Mouse (Mus musculus) limb, embryonic 14.5 days (tissue): ENCODE measurements around the gene Ccl2. TPM values are rescaled to one million over a fixed set of nuclear protein-coding genes. Genes with fewer than 3 reads are reported as not detected.

Experiments used
- ATAC-seq: fragments of 200-750 bp; cut with Nextera tagmentation; 2 replicates; pipeline ENCODE4 v1.8.0; 2017; ENCODE audit warnings: low read depth, moderate number of reproducible peaks, moderate TSS enrichment; ENCODE audit not compliant: low FRiP score
- DNase-seq: peaks from one replicate; pipeline ENCODE4 v3.0.0-alpha.2; 2015; ENCODE audit warnings: low spot score
- H3K27ac ChIP-seq: fragments of 300-500 bp; sonication (generic); replicated peaks from 2 replicates; pipeline ENCODE4 v1.5.1; 2014; ENCODE audit warnings: low read depth, mild to moderate bottlenecking, low read length, moderate library complexity, mixed read lengths
- H3K27me3 ChIP-seq: fragments of 300-500 bp; sonication (generic); 2 replicates; pipeline ENCODE4 v1.6.1; 2014; ENCODE audit warnings: low read length, mixed read lengths; ENCODE audit not compliant: control insufficient read depth, insufficient read depth
- H3K36me3 ChIP-seq: fragments of 300-500 bp; sonication (generic); 2 replicates; pipeline ENCODE4 v1.6.1; 2014; ENCODE audit warnings: mild to moderate bottlenecking, low read length, moderate library complexity, mixed read lengths; ENCODE audit not compliant: control insufficient read depth, insufficient read depth
- H3K4me1 ChIP-seq: fragments of 300-500 bp; sonication (generic); 2 replicates; pipeline ENCODE4 v1.6.1; 2014; ENCODE audit warnings: antibody characterized with exemption, low read length, mixed read lengths; ENCODE audit not compliant: control insufficient read depth, insufficient read depth
- H3K4me2 ChIP-seq: fragments of 300-500 bp; sonication (generic); replicated peaks from 2 replicates; pipeline ENCODE4 v1.6.1; 2014; ENCODE audit warnings: low read depth, mild to moderate bottlenecking, low read length, moderate library complexity; ENCODE audit not compliant: severe bottlenecking
- H3K4me3 ChIP-seq: fragments of 300-500 bp; sonication (generic); replicated peaks from 2 replicates; pipeline ENCODE4 v1.5.1; 2014; ENCODE audit warnings: low read length
- H3K9ac ChIP-seq: fragments of 300-500 bp; sonication (generic); 2 replicates; pipeline ENCODE4 v1.6.1; 2014; ENCODE audit warnings: mild to moderate bottlenecking, low read depth, low read length, moderate library complexity; ENCODE audit not compliant: severe bottlenecking
- H3K9me3 ChIP-seq: fragments of 300-500 bp; sonication (generic); 2 replicates; pipeline ENCODE4 v1.6.1; 2016; ENCODE audit warnings: low read length; ENCODE audit not compliant: control insufficient read depth
- POLR2A ChIP-seq: fragments of 200-500 bp; IDR thresholded peaks from 2 replicates; pipeline ENCODE4 v1.8.0; 2012; ENCODE audit warnings: inconsistent platforms, mild to moderate bottlenecking, moderate library complexity, borderline replicate concordance; ENCODE audit not compliant: insufficient read depth, insufficient read length; ENCODE audit errors: extremely low read depth
- WGBS: fragments of 180-500 bp; shearing (Covaris S2); extraction: QIAGEN DNeasy Blood & Tissue Kit; methylation state at CpG from one replicate; pipeline ENCODE4 v1.1.7; 2014; 5-methylcytosine and 5-hydroxymethylcytosine counted together
- polyA plus RNA-seq, 2 experiments: library from polyadenylated mRNA; depleted of rRNA in 1 of 2; stranded (reverse) in 1 of 2; unstranded in 1 of 2; fragments of >200 nt; fragmentation: Nextera tagmentation in 1 of 2; extraction: Ambion mirVana in 1 of 2; gene quantifications; 2 replicates each; pipeline versions ENCODE4 v1.2.1 to v1.2.3; 2012 to 2014

Ccl2 gene
- polyA plus RNA-seq, 2 experiments, result 4.7 to 7.7 TPM

DNA sequence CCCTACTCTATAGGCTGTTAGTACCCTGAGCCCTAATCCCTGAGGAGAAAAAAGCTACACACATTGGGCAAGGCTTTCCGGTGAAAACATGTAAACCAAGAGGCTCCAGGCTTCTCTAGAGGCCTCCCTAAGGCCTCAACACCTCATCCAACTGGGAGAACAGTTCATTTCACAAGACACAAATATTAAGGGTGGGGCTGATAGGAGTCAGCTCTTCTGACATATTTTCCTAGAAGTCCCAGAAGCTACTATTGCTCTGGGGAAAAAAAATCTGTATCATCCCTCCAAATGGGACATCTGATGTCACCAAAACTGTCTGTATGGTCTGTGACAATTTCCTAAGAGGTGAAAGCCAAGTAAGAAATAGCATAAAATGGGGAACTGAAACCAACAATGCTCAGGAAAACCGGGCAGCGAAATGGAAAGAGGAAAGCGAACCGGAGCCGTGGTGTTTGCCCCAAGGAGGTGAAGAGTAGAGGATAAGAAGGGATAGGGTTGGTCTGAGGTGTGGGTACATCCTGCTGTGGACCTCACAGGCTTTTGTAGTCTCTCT lies 12.8 kb upstream of the Ccl2 start:
- WGBS, result 90% methylated on average over 6 of the region's 6 CpGs
- Histone ChIP-seq H3K27ac (no peak overlapping the region), H3K27me3 (no peaks in the 10 kb centered on the region), H3K4me2 (no peak overlapping the region), H3K4me3 (no peak overlapping the region), H3K36me3 (no peaks in the 10 kb centered on the region), H3K4me1 (no peaks in the 10 kb centered on the region), H3K9ac (no peak overlapping the region), H3K9me3 (no peaks in the 10 kb centered on the region)
- DNase-seq (no peak), ATAC-seq (no peak)
- no peak for TF ChIP-seq POLR2A

DNA sequence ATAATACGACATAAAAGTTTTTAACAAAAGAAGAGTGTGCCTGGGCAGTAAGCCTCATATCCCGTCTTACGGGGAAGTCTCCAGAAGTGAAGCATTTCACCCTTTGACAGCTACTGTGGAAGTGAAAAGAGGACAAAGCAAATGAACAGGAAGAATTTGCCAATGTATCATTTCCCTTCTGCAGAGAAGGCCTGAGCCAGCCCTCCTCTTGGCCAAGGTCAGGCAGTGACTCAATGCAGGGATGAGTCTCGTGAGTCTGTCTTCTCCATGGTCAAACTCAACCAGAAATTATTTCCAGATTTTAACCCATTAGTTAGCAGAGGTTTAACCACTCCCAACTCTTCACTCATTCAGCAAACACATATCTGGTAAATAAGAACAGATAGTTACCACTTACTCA lies 11.6 kb upstream of the Ccl2 start:
- Histone ChIP-seq H3K27ac (no peak overlapping the region), H3K27me3 (no peaks in the 10 kb centered on the region), H3K36me3 (no peaks in the 10 kb centered on the region), H3K4me3 (no peak overlapping the region), H3K4me2 (no peak overlapping the region), H3K9ac (no peak overlapping the region), H3K9me3 (no peaks in the 10 kb centered on the region), H3K4me1 (no peaks in the 10 kb centered on the region)
- DNase-seq (no peak), ATAC-seq (no peak)
- no peak for TF ChIP-seq POLR2A
- WGBS, result 76% methylated on average over 4 of the region's 4 CpGs

DNA sequence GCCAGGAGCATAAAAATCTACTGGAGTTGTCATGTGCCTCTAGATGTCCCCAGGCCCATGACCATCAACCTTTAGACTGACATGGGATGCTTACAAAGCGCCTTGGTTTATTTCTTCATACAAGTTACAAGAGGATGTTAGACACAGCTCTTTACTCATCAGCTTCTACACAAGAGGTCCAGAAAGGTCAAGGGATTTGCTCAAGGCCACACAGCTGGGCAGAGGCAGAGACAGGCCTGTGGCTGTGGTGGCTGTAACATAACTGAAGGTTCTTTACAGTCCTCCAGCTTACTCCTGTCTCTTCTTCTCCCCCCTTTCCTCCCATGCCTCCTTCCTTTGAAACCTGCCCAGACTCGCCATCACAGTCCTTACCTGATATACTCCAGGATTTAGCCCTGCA lies 5.2 kb upstream of the Ccl2 start:
- Histone ChIP-seq H3K9me3 (no peaks in the 10 kb centered on the region), H3K4me3 (no peak overlapping the region), H3K9ac (no peak overlapping the region), H3K4me1 (peaks cover 24% of the 10 kb centered on the region), H3K27ac (no peak overlapping the region), H3K4me2 (no peak overlapping the region), H3K27me3 (no peaks in the 10 kb centered on the region), H3K36me3 (no peaks in the 10 kb centered on the region)
- ATAC-seq, result no peak
- no peak for TF ChIP-seq POLR2A
- no peak for DNase-seq
- 65% methylated on average over 2 of the region's 2 CpGs for WGBS

DNA sequence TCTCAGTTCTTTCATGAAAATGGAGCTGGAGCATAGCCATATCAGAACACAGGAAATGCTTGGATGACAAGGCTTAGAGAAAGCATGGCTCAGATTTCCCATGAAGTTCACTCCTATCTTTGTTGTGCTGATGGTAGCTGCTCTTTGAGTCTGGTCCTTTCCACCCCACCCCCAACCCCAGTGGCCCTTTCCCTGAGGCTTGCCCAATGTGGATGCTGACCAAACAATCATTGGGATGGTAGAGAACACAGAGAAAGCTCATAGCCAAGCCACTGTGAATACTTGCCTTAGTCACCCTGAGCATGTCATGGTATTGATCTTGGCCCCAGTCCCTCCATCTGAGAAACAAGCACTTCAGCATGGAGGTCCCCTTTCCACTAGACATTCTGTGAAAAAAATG lies 3.2 kb upstream of the Ccl2 start:
- peaks cover 28% of the 10 kb centered on the region for H3K4me1 ChIP-seq
- H3K27ac ChIP-seq, result no peak overlapping the region
- TF ChIP-seq POLR2A, result no peak
- no peaks in the 10 kb centered on the region for H3K36me3 ChIP-seq
- no peaks in the 10 kb centered on the region for H3K27me3 ChIP-seq
- DNase-seq, result no peak
- no peaks in the 10 kb centered on the region for H3K9me3 ChIP-seq
- no peak for ATAC-seq
- H3K4me3 ChIP-seq, result no peak overlapping the region
- no peak overlapping the region for H3K4me2 ChIP-seq
- H3K9ac ChIP-seq, result no peak overlapping the region

DNA sequence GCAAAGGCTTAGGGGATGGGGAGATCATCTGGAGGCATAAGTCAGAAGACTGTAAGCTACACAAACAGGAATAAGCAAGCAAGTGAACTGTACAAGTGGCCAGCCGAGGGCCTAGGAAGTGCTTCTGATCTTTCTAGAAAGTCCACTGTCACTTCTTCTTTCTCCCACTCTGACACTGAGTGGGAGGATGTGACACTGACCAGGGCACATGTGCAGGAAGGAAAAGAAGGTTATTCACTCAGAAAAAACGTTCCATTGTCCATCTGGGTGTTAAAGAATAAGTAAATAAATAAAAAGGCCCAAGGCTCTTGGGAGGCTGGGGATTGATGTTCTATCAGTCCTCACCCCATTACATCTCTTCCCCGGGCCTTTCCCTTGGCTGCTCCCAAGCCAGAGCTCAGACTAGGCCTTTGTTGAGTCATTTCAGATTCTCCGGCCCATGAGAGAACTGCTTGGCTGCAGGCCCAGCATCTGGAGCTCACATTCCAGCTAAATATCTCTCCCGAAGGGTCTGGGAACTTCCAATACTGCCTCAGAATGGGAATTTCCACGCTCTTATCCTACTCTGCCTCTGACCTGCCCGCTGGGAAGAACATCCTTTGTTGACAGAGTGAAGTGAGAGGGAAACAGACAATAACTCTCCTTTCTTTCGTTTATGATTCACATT lies 2.6 kb upstream of the Ccl2 start:
- peak; percentile 81 for ATAC-seq
- Histone ChIP-seq H3K9ac (no peak overlapping the region), H3K9me3 (no peaks in the 10 kb centered on the region), H3K27me3 (no peaks in the 10 kb centered on the region), H3K27ac (peak overlapping the region; percentile 48; the same call in 1 of the 2 replicates), H3K4me1 (peaks cover 28% of the 10 kb centered on the region), H3K4me3 (no peak overlapping the region), H3K36me3 (no peaks in the 10 kb centered on the region), H3K4me2 (no peak overlapping the region)
- 31% methylated on average over 8 of the region's 8 CpGs for WGBS
- DNase-seq, result peak; percentile 86
- no peak for TF ChIP-seq POLR2A
